Mouse (Mus musculus) forebrain, embryonic 15.5 days (tissue): ENCODE measurements at regions not wholly inside any gene's neighbourhood (a gene's known extent, or its start where the extent isn't known, plus 50 kb on each side); places are given as distances from the start of the nearest gene placed in this dataset.
A peak's percentile ranks its signal among the peaks of the same experiment; 100 is the strongest.

Source experiments
- ATAC-seq: fragments of 200-750 bp; cut with Nextera tagmentation; replicated peaks from 2 replicates; pipeline ENCODE4 v1.8.0; 2017; ENCODE audit warnings: mild to moderate bottlenecking, moderate TSS enrichment, moderate library complexity
- H3K27ac ChIP-seq: fragments of 300-500 bp; sonication (generic); replicated peaks from 2 replicates; pipeline ENCODE4 v1.5.1; 2015; ENCODE audit warnings: mild to moderate bottlenecking, inconsistent platforms
- H3K27me3 ChIP-seq: fragments of 300-500 bp; sonication (generic); 2 replicates; pipeline ENCODE4 v1.6.1; 2015; ENCODE audit warnings: inconsistent platforms
- H3K36me3 ChIP-seq: fragments of 300-500 bp; sonication (generic); 2 replicates; pipeline ENCODE4 v1.6.1; 2015; ENCODE audit warnings: mild to moderate bottlenecking, inconsistent platforms
- H3K4me1 ChIP-seq: fragments of 300-500 bp; sonication (generic); 2 replicates; pipeline ENCODE4 v1.6.1; 2015; ENCODE audit warnings: inconsistent platforms
- H3K4me2 ChIP-seq: fragments of 300-500 bp; sonication (generic); replicated peaks from 2 replicates; pipeline ENCODE4 v1.6.1; 2015; ENCODE audit warnings: mild to moderate bottlenecking, inconsistent platforms
- H3K4me3 ChIP-seq: fragments of 300-500 bp; sonication (generic); 2 replicates; pipeline ENCODE4 v1.5.1; 2015; ENCODE audit warnings: mild to moderate bottlenecking, inconsistent platforms
- H3K9ac ChIP-seq: fragments of 300-500 bp; sonication (generic); replicated peaks from 2 replicates; pipeline ENCODE4 v1.6.1; 2015; ENCODE audit warnings: mild to moderate bottlenecking, inconsistent platforms
- H3K9me3 ChIP-seq: fragments of 300-500 bp; sonication (generic); 2 replicates; pipeline ENCODE4 v1.6.1; 2016; ENCODE audit warnings: inconsistent platforms
- WGBS: fragments of 180-500 bp; shearing (Covaris S2); methylation state at CpG from one replicate; pipeline ENCODE4 v1.1.7; 2015; ENCODE audit warnings: mixed read lengths; 5-methylcytosine and 5-hydroxymethylcytosine counted together

- WGBS, result 73% methylated on average over 10 of the region's 10 CpGs
- Histone ChIP-seq H3K27ac (no peak overlapping the region), H3K9me3 (no peaks in the 10 kb centered on the region), H3K4me2 (no peak overlapping the region), H3K4me3 (no peak overlapping the region), H3K27me3 (no peaks in the 10 kb centered on the region), H3K36me3 (no peaks in the 10 kb centered on the region), H3K9ac (no peak overlapping the region), H3K4me1 (no peaks in the 10 kb centered on the region)
- ATAC-seq, result peak; percentile 51; the same call in 1 of the 2 replicates
These were observed 95.7 kb upstream of the Trp63 start for GRCm38 (mm10) chr16:25587879-25588347.

GRCm38 (mm10) chr16:25597435-25597834 lies 86.1 kb upstream of the Trp63 start:
- Histone ChIP-seq H3K36me3 (no peaks in the 10 kb centered on the region), H3K9me3 (no peaks in the 10 kb centered on the region), H3K4me1 (no peaks in the 10 kb centered on the region), H3K27ac (no peak overlapping the region), H3K4me2 (no peak overlapping the region), H3K9ac (no peak overlapping the region), H3K27me3 (no peaks in the 10 kb centered on the region), H3K4me3 (no peak overlapping the region)
- ATAC-seq, result no peak
- 81% methylated on average over 1 of the region's 1 CpGs for WGBS

GRCm38 (mm10) chr16:25603121-25603520 lies 80.4 kb upstream of the Trp63 start:
- Histone ChIP-seq H3K4me1 (no peaks in the 10 kb centered on the region), H3K27ac (no peak overlapping the region), H3K9ac (no peak overlapping the region), H3K9me3 (no peaks in the 10 kb centered on the region), H3K27me3 (no peaks in the 10 kb centered on the region), H3K4me2 (no peak overlapping the region), H3K4me3 (no peak overlapping the region), H3K36me3 (no peaks in the 10 kb centered on the region)
- no peak for ATAC-seq
- 84% methylated on average over 2 of the region's 2 CpGs for WGBS

- Histone ChIP-seq H3K4me2 (no peak overlapping the region), H3K4me1 (no peaks in the 10 kb centered on the region), H3K27ac (no peak overlapping the region), H3K27me3 (no peaks in the 10 kb centered on the region), H3K9ac (no peak overlapping the region), H3K36me3 (no peaks in the 10 kb centered on the region), H3K9me3 (no peaks in the 10 kb centered on the region), H3K4me3 (no peak overlapping the region)
- 40% methylated on average over 4 of the region's 4 CpGs for WGBS
- no peak for ATAC-seq
These were observed 68.3 kb upstream of the Trp63 start for GRCm38 (mm10) chr16:25615229-25615628.

- Histone ChIP-seq H3K36me3 (no peaks in the 10 kb centered on the region), H3K27me3 (no peaks in the 10 kb centered on the region), H3K4me1 (no peaks in the 10 kb centered on the region), H3K9me3 (no peaks in the 10 kb centered on the region), H3K9ac (no peak overlapping the region), H3K4me2 (no peak overlapping the region), H3K4me3 (no peak overlapping the region), H3K27ac (no peak overlapping the region)
- ATAC-seq, result no peak
These were observed 67.9 kb upstream of the Trp63 start for GRCm38 (mm10) chr16:25615646-25616045.

GRCm38 (mm10) chr16:25618898-25619297 lies 64.7 kb upstream of the Trp63 start:
- ATAC-seq, result no peak
- Histone ChIP-seq H3K27ac (no peak overlapping the region), H3K27me3 (no peaks in the 10 kb centered on the region), H3K4me1 (no peaks in the 10 kb centered on the region), H3K9ac (no peak overlapping the region), H3K36me3 (no peaks in the 10 kb centered on the region), H3K9me3 (no peaks in the 10 kb centered on the region), H3K4me2 (no peak overlapping the region), H3K4me3 (no peak overlapping the region)
- 80% methylated on average over 4 of the region's 4 CpGs for WGBS

- Histone ChIP-seq H3K9ac (no peak overlapping the region), H3K36me3 (no peaks in the 10 kb centered on the region), H3K4me3 (no peak overlapping the region), H3K27ac (no peak overlapping the region), H3K9me3 (no peaks in the 10 kb centered on the region), H3K27me3 (no peaks in the 10 kb centered on the region), H3K4me1 (no peaks in the 10 kb centered on the region), H3K4me2 (no peak overlapping the region)
- 56% methylated on average over 2 of the region's 2 CpGs for WGBS
- no peak for ATAC-seq
These were observed 60.9 kb upstream of the Trp63 start for GRCm38 (mm10) chr16:25622651-25623050.

GRCm38 (mm10) chr16:25623986-25624623 lies 59.5 kb upstream of the Trp63 start:
- no peak overlapping the region for H3K4me3 ChIP-seq
- 86% methylated on average over 1 of the region's 1 CpGs for WGBS
- ATAC-seq, result no peak
- no peak overlapping the region for H3K9ac ChIP-seq
- H3K27ac ChIP-seq, result no peak overlapping the region
- no peaks in the 10 kb centered on the region for H3K36me3 ChIP-seq
- H3K4me1 ChIP-seq, result no peaks in the 10 kb centered on the region
- no peaks in the 10 kb centered on the region for H3K9me3 ChIP-seq
- no peaks in the 10 kb centered on the region for H3K27me3 ChIP-seq
- H3K4me2 ChIP-seq, result no peak overlapping the region

GRCm38 (mm10) chr16:25629750-25630149 lies 53.8 kb upstream of the Trp63 start:
- ATAC-seq, result no peak
- H3K4me1 ChIP-seq, result no peaks in the 10 kb centered on the region
- no peak overlapping the region for H3K4me2 ChIP-seq
- no peaks in the 10 kb centered on the region for H3K9me3 ChIP-seq
- H3K27me3 ChIP-seq, result no peaks in the 10 kb centered on the region
- no peak overlapping the region for H3K27ac ChIP-seq
- no peaks in the 10 kb centered on the region for H3K36me3 ChIP-seq
- WGBS, result 73% methylated on average over 3 of the region's 3 CpGs
- no peak overlapping the region for H3K4me3 ChIP-seq
- no peak overlapping the region for H3K9ac ChIP-seq

GRCm38 (mm10) chr16:25631139-25631716 lies 52.3 kb upstream of the Trp63 start:
- no peaks in the 10 kb centered on the region for H3K36me3 ChIP-seq
- WGBS, result 69% methylated on average over 6 of the region's 6 CpGs

More at GRCm38 (mm10) chr16:25631139-25631716, 52.3 kb upstream of the Trp63 start:
- Histone ChIP-seq H3K4me1 (no peaks in the 10 kb centered on the region), H3K4me3 (no peak overlapping the region), H3K9me3 (no peaks in the 10 kb centered on the region), H3K9ac (no peak overlapping the region), H3K27ac (no peak overlapping the region), H3K27me3 (no peaks in the 10 kb centered on the region), H3K4me2 (no peak overlapping the region)
- ATAC-seq, result no peak
